Mouse (Mus musculus): ENCODE measurements around the gene Cnn1.
"Not testable (repeated sequence)": the region's sequence is repeated elsewhere in the genome, so short reads cannot be mapped to it uniquely, and the experiment has no call there.

Cnn1 gene

DNA sequence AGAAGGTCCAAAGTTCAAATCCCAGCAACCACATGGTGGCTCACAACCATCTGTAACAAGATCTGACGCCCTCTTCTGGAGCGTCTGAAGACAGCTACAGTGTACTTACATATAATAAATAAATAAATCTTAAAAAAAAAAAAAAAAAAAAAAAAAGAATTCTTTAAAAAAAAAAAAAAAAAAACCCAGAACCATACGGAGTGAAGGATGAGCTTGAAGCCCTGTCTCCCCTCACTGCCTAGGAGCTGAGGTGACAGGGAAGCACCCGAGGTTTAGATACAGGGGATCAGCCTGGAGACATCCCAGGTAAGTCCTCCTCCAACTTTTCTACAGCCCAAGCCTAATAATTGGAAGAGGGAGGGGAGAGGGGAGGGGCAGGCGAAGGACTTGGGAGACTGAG lies 23.2 kb upstream of the Cnn1 start:
- not testable (repeated sequence) for DNase-seq (ENCODE audit: extremely low read depth, low read depth, low spot score)

DNA sequence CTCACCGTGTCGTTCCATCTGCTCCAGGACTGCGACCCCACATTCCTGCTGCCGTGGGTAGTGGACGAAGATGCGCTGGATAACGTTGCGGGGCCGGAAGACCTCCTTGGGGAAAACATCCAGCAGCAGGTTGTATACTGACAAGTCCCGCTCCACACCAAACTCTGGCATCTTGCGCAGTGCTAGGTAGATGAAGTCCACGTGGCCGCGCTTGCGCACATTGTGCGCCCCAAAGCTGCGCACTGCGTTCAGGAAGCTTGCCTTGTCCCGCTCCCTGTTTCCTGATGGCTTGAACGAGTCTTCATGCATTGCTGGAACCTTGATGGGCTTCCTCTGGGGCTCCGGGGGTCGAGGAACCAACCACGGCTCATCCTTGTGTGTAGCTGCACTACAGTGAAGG lies 22.8 kb upstream of the Cnn1 start:
- DNase-seq (ENCODE audit: extremely low read depth, low read depth, low spot score): no peak

DNA sequence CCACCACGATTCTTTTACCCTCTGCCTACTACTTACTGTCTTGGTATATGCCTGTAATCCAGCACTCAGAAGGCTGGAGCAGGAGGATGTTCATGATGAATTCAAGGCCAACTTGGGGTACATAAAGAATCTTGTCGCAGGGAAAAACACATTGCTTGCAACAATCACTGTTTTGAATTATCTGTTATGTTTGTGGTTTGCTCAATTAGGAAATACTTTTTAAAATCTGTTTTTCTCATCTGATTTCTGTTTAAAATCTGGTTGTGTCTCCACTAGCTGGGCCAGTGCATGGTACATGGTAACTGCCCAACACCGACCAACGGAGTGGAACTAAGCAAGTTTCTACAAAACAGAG lies 14.4 kb upstream of the Cnn1 start:
- no peak for DNase-seq (ENCODE audit: extremely low read depth, low read depth, low spot score)

DNA sequence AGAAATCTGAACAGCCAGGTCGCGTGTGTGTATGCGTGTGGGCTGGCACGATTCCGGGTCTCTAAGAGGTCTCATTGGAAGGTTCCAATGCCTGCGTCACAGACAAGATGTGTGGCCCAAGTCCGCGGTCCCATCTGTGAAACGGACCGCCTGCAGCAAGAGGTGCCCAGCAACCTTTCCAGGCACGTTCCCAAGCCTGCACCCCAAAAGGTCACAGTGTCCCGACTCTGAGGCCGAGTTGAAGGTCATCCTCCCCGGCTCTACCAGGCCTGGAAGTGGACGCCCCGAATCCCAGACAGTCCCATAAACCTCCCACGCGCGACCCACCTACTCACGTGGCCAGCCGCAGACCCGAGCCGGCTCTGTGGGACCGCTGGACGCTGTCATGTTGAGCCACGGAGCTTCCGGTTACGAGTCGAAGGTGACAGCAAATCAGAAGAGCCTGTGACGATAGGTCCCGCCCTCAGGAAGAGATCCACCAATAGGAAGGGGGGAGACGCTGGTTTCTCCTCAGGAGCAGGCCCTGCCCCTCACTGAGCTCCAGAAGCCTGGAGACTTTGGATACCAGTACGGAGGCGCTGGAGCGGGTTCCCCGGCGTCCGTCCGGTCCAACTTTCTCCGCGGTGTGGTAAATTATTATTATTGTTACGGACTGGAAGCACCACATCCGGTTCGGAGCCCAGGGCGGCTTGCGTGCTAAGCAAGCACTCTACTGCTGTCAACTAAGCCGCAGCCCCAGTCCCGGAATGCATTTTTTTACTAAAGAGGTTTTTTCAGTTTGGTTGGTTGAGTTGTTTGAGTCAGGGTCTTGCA lies 13.8 kb upstream of the Cnn1 start, which contains the start of gene Ecsit:
Ecsit (minus strand) TSS at position 417 of the 813 bp plus-strand sequence.
- DNase-seq (ENCODE audit: extremely low read depth, low read depth, low spot score): peak; percentile 76

DNA sequence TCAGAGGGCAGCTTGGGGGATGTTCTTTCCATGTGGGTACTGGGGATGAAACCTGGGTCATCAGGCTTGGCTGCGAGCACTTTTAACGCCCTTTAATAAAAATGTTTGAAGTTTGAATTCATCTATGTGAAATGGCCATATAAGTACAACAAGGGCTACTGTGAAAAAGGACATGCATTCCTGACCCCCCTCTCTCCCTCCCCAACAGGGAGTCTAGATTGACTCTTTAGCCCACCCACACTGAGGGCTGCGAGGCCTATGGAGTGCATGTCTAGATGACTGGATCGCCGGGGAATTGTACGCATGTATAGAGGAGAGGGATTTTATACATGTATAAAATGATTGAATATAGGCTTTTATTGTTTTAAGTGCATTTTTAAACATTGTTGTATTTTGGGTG lies 13.0 kb upstream of the Cnn1 start:
- DNase-seq (ENCODE audit: extremely low read depth, low read depth, low spot score): no peak

DNA sequence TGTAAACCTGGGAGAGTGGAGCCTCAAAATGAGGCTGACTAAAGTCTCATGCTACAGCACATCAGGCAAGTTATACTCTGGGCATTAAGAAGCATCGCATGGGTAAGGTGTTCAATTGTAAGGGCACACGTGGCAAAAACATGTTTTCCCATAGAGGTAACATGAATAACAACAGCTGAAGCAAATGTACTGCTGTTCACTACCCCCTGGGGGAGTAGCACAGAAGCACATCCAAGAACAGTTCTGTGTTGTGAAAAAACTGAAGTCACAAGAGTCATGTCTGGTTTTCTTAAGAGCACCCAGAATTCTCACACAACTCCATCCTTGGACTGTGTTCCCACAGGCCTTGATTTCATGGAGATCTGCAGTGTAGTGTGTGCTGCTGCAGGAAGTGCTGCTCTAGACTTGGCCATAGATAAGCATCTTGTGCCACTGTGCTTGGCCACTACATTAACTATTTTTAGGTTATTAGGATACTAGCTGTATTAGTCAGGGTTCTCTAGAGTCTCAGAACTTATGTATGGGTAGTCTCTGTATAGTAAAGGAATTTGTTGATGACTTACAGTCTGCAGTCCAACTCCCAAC lies 11.9 kb upstream of the Cnn1 start:
- no peak for DNase-seq (ENCODE audit: extremely low read depth, low read depth, low spot score)

DNA sequence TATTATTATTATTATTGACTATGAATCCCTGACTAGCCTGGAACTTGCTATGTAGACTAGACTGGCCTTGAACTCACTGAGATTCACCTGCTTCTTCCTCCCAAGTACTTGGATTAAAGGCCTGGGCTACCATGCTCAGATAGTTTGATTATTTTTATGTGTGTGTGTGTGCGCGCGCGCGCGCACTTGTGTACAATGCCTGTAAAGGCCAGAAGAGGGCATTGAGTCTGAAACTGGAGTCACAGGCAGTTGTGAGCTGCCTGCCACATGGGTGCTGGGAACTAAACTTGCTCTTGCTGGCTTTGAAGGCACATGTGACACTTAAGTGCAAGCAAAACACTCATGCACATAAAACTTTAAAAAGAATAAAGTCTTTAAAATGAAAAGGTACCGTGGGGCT lies 9.7 kb upstream of the Cnn1 start:
- no peak for DNase-seq (ENCODE audit: extremely low read depth, low read depth, low spot score)

DNA sequence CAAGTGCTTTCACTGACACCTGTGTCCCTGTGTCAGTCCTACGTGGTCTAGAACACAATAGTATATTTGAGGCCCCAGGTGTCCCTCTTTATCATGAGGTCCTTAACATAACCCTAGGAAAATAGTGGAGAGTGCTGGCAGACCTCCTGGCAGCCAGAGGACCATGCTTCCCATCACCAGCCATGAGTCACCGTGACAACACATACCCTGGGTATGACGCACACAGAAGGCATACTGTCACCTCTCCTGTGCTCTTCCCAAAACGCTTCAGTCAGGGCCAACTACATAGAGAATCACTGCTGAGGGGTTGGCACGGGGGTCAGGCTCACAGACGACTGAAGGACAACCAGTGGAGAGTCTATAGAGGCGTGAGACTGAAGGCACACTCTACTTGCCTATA lies 9.0 kb upstream of the Cnn1 start:
- no peak for DNase-seq (ENCODE audit: extremely low read depth, low read depth, low spot score)

DNA sequence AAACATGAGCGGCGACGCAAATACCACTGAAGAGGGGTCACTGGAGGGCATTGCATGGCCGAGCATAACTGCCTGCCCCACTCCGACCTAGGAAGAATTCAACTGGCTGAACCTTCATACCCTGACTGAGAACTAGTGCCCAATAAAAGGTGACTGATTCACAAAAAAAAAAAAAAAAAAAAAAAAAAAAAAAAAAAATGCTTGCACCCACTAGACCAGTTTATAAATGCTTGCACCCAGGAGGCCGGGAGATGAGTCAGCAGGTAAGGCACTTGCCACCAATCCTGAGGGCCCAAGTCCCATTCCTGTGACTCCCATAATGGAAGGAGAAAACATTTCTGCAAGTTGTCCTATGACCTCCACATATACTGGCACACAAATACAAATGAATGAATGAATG lies 6.3 kb upstream of the Cnn1 start:
- DNase-seq (ENCODE audit: extremely low read depth, low read depth, low spot score): no peak

DNA sequence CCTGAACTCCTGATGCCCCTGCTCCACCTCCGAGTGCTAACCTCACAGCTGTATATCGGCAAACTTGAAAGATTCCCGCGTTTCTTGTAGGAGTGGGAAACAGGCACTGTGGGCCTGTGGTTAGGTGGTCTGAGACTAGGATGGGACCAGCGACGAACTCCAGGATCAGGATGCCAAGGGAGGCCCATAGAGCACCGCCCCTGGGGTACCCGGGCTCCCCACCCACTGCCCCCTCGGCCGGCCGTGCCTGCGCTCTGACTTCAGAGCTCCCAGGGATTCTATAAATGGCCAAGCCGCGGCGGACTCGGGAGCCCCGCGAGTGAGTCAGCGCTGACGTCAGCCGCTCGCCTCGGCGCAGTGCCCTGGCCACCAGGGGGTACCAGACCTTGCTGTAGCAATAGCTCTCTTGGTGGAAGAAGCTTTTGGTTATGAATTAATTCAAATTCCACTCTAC lies 3.1 kb upstream of the Cnn1 start:
- no peak for DNase-seq (ENCODE audit: extremely low read depth, low read depth, low spot score)

DNA sequence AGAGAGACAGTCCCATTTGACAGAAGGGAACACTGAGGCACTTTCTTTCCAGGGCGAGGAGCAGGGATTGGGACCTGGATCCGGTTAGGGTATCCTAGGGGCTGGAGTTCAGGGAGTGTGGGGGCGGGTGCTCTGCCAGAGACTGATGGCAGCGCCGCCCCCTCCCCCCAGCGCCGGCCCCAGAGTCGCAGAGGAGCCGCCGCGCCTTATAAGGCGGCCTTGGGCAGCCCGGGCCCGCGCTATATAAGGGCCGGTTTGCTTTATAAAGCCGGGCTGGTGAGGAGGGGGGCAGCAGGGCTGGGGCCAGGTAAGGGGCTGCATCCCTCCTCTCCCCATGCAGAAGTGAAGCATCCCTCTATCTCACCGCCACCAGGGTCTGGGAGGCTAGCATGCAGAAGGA lies 906 bp downstream of the Cnn1 start:
- DNase-seq (ENCODE audit: extremely low read depth, low read depth, low spot score): no peak

DNA sequence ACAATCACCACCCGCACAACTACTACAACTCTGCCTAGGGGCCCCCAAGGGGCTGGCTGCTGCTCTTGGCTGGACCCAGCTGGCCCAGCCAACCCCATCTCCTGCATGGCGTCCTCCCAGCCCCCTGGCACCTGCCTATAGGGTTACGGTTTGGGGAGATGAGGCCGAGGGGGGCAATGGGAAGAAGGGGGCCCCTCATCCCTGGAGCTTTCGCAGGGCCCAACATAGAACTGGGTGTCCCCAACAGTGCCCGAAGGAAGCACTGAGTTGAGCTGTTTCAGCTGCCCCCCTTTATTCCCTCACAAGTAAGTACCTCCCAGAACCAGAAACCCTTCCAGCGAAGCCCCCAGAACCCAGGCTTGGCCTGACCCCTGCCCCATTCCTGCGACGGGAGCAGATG lies 9.2 kb downstream of the Cnn1 start:
- no peak for DNase-seq (ENCODE audit: extremely low read depth, low read depth, low spot score)

DNA sequence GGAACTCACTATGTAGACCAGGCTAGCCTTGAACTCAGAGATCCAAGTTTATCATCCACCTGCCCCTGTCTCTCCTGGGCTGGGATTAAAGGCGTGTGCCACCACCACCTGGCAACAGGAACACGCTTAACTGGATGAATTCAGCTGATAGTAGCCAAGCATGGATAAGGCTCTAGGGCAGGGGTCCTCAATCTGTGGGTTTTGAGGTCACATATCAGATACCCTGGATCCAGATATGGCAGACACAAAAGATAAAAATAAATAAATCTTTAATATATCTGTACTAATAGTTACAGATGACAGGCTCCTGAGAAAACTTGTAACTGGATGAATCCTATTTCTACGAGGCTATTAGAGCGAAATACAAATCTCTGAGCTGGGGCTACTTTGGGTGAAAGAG lies 16.6 kb downstream of the Cnn1 start:
- no peak for DNase-seq (ENCODE audit: extremely low read depth, low read depth, low spot score)

DNA sequence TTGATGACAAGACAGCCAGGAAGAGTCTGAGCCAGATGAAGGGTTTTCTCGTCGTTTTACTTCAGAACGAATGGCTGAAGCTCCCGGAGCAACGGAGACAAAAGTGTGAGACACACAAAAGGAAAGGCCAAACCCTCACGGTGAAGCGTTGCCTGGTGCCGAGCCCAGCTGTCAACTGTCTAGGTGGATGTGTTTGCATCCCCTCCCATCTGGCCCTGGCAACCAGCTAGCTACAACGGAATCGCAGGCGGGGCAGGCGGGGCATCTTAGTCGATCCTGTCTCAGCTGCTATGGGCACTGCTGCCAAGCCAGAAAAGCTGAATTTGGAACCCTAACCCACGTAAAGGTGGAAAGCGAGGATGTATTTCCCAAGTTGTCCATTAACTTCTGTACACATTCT lies 17.1 kb downstream of the Cnn1 start:
- no peak for DNase-seq (ENCODE audit: extremely low read depth, low read depth, low spot score)

DNA sequence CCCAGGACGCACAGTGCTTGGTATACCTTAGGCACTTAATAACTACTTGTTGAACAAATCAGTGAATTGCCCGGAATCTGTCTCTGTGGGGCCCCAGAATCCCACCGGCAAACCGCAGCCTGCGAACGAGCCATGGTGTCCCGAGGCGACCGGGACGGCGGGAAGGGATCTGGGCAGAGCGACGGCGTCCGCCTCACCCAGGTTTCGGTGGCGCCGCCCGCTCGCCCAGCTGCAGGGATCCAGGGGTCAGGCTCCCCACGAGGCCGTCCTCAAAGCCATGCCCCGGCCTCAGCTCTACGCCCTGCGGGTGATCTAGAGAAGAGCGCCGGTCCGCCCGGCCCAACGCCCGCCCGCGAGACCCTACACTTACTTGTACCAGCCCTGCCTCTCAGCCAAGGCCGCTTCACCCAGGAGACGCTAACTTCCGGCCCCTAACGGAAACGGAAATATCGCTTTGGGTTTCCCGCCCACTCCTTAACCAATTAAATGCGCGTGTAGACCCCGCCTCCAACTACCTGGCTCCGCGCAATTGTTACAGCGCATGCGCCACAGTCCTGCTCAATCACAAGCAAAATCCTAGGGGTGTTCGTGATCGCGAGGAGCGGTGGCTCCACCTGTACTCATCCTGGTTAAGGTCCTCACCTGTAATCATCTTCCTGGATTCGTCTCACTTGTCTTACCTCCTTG lies 17.9 kb downstream of the Cnn1 start, which contains the start of gene Elof1:
Elof1 (minus strand) TSS at position 433 of the 687 bp plus-strand sequence.
- peak; percentile 67 for DNase-seq (ENCODE audit: extremely low read depth, low read depth, low spot score)

DNA sequence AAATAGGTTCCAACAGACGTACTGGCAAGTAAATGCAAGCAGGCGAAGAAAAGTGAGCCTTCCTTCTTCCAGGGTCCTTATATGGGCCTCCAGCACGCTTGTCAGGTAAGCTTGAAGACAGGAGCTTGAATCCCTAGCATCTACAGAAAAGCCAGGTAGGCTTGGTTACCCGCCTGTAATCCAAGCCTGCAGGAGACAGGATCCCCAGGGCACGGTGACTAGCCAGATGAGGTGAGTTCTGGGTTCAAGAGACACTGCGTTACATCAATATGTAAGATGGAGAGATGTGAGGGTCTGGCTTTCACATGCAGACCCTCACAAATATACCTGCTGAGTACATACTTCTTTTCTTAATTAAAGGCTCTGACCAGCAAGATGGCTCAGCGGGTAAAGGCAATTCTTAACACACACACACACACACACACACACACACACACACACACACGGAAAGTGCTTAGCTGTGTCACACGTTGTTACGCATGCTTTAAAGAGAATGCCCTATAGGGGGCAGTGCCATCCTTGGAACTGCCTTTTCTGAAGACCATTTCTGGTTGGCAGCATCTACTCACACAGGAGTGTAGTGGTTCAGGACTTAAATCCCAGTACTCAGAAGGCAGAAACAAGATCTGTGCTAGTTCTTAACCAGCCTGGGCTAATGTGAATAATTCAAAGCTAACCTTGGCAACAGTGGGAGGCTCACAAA lies 18.9 kb downstream of the Cnn1 start:
- peak; percentile 61 for DNase-seq (ENCODE audit: extremely low read depth, low read depth, low spot score)

DNA sequence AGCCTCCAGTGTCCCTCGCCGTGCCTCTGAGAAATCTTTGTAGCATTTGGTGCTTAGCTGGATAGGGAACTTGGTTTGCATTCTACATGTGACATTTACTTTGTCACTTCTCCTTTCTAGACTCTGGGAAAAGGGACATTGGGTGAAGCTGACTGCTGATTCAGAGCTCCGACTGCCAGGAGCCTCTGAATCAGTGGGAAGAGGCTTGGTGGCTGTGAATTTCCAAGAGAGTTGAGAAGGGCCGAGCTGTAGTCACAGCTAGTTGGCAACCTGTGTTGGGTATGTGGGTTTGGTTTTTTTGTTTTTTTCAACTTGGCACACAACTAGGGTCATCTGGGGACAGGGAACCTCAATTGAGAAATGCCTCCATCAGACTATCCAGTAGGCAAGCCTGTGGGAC lies 20.5 kb downstream of the Cnn1 start:
- DNase-seq (ENCODE audit: extremely low read depth, low read depth, low spot score): no peak

DNA sequence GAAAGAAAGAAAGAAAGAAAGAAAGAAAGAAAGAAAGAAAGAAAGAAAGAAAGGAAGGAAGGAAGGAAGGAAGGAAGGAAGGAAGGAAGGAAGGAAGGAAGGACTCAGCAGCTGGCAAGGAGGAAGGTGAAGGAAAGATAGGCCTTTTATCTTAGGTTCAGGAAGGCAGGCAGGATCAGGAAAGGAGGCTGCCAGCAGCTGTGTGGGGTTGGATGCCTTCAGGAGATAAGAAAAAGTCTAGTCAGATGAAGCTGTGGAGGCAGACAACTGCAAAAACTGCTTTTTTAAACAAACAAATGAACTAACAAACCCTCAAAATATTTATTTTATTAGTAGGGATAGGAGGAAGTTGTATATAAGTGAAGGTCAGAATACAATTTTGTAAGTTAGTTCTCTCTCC lies 22.5 kb downstream of the Cnn1 start:
- DNase-seq (ENCODE audit: extremely low read depth, low read depth, low spot score): no peak

DNA sequence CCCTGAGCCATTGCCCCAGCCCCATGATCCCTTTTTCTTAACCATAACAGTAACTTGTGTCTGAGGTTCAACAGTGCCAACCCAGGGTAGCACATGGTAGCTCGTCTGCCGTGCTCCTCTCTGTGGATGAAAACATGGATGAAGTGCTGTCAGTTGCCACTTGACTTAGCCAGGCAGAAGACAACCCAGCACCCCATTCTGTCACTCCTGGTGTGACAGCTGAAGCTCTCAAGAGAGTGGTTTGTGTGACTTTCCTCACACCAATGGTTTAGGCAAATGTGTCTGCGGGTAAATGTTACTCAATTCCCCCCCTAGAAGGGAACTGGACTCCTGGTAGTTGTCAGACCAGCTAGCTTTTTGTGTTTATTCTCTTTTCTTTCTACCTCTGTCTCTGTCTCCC lies 23.0 kb downstream of the Cnn1 start:
- DNase-seq (ENCODE audit: extremely low read depth, low read depth, low spot score): no peak

DNA sequence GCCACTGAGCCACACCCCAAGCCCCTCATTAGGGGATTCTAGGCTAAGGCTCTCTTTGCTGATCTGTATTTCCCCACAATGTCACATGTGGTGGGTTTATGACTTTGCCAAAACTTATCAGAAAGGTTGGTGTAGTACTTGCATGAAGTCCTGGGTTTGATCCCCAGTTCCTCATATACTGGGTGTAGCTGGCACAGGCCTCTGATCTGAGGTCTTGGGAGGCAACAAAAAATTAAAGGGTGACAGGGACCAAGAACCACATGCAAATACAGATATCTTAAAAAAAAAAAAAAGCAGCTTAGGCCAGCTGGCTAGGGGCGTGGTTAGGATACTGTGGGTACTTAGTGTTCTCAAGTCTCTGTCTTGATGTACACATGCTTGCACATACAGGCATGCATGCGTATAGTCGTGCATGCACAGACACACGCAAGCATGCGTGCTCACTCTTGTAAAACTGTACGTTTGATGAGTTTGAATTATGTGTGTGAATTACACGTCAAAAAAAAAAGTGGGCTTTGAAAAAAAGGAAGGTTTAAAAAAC lies 24.1 kb downstream of the Cnn1 start:
- no peak for DNase-seq (ENCODE audit: extremely low read depth, low read depth, low spot score)

DNA sequence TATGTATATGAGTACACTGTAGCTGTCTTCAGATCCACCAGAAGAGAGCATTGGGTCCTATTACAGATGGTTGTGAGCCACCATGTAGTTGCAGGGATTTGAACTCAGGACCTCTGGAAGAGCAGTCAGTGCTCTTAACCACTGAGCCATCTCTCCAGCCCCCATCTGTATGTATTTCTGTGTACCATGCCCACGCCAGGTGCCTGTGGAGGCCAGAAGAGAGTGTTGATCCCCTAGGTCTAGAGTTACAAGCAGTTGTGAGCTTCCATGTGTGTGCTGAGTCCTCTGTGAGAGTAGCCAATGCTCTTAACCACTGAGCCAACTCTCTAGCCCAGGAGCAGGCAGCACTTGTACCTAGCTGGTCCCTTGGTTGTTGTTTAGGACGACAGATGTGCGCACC lies 25.2 kb downstream of the Cnn1 start:
- DNase-seq (ENCODE audit: extremely low read depth, low read depth, low spot score): no peak

Measured in fat pad, adult 2 months (tissue).